Mouse (Mus musculus) cerebellum, adult 11 months (tissue): ENCODE results near the gene Cacna1a.

ENCODE experiments used
- DNase-seq: peaks from one replicate; pipeline ENCODE4 v3.0.0; 2022

Cacna1a gene

DNA sequence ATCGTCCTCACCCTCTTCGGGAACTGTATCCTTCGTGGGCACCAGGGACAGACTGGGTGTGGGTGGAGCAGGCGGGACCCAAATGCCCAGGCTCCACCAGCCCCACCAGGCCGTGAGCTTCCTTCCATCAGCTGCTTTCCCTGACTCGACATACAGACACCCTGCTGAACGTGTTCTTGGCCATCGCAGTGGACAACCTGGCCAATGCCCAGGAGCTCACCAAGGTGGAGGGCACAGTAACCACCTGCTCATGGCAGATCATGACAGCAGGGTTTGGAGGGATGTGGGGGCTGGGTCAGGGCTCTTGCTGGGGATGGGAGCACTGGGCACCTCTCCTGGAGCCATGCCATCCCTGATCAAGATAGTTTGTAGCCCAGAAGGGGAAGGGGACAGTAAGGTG is 164.9 kb downstream of the Cacna1a start:
- DNase-seq: peak; percentile 93

DNA sequence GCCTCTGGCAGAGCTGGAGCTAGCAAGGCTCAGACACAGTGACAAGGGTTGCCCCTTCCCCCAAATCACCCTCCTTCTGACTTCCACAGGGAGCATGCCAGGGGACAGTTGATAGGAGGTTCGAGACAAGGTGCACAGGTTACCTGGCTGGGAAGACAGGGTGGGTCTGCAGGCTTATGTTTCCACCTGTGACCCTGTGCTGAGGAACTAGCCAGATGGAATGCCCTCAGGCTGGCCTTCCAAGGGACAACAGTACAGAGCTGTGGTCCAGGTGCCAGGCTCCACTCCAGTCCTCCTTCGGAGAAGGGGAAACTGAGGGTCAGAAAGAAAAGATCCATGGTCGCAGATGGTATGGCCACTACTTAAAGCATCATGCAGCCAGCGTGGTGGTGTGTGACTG is 165.4 kb downstream of the Cacna1a start:
- DNase-seq: no peak

- peak; percentile 98 for DNase-seq
Observed at GRCm38 (mm10) chr8:84554301-84555027, 166.2 kb downstream of the Cacna1a start.

DNA sequence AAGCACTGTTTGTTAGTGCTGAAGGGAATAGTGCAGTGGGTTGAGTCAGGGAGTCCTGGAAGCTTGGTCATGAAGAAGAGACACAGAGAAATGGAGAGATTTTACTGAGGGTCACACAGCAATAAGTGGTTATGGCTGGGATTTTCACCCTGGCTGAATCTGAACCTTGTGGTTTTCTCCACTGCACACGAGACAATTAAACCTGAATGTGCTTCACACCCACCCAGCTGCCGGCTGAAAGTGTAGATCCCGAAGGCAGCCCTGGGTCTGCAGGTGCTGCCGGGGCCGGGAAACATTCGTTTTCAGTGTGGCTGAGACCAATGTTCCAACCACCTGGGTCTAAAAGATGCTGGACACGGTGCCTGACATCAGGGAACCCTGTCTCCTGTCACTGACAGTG is 167.0 kb downstream of the Cacna1a start:
- no peak for DNase-seq

- no peak for DNase-seq
Observed at GRCm38 (mm10) chr8:84557936-84558335, 169.7 kb downstream of the Cacna1a start.

DNA sequence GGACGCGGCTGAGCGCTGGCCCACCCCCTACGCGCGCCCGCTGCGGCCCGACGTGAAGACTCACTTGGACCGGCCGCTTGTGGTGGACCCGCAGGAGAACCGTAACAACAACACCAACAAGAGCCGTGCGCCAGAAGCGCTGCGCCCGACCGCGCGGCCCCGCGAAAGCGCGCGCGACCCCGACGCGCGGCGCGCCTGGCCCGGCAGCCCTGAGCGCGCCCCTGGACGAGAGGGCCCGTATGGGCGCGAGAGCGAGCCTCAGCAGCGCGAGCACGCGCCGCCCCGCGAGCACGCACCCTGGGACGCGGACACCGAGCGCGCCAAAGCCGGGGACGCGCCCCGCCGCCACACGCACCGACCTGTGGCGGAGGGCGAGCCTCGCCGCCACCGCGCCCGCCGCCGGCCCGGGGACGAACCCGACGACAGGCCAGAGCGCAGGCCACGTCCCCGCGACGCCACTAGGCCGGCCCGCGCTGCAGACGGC is 170.9 kb downstream of the Cacna1a start:
- DNase-seq: no peak

DNA sequence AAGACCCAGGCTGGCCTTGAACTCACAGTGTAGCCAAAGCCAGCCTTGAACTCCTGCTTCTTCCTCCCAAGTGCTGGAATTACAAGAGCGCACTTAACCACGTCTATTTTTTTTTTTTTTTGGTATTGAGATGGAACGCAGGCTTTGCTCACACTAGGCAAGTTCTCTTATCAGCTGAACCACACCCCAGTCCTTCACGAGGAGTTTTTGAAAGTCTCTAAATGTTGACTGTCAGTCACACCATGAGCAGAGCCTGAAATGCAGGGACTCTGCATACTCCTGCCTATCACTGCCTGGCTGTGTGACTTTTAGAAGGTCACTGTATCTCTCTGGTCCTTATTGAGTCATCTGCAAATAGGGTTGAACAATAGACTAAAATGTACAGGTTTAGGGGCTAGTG is 173.5 kb downstream of the Cacna1a start:
- no peak for DNase-seq

DNA sequence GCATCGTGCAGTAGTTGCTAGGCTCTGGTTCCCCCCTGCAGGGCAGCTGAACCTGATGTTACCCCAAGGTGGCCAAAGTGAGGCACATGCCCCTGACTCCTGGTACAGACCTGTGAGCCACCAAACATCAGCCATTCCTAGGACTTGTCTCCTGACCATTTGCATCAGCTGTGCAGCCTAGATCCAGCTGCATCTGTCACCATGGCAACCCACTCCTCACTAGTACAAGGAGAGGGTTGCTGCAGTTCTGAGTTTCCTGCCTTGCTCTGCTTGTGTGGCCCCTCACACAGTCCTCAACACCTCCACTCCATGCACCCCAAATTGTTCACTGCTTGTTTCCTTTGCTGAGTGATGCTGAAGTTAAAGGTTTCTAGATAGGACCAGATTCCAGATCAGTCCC is 175.8 kb downstream of the Cacna1a start:
- no peak for DNase-seq

GRCm38 (mm10) chr8:84565577-84566360 is 177.5 kb downstream of the Cacna1a start:
- peak; percentile 68 for DNase-seq

- no peak for DNase-seq
Observed at GRCm38 (mm10) chr8:84566816-84567413, 178.7 kb downstream of the Cacna1a start.

DNA sequence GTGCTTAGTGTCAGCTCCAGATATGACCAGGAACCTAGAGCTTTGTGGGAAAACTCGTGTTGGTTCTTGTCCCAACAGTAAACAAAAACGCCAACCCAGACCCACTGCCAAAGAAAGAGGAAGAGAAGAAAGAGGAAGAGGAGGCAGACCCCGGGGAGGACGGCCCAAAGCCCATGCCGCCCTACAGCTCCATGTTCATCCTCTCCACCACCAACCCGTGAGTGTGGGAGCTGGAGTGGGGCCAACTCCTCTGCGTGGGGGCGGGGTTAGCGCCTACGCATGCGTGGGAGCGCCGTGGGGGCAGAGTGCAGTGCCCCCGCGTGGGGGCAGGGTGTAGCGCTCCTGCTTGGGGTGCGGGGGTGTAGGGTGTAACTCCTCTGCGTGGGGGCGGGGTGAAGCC is 179.3 kb downstream of the Cacna1a start:
- DNase-seq: no peak

DNA sequence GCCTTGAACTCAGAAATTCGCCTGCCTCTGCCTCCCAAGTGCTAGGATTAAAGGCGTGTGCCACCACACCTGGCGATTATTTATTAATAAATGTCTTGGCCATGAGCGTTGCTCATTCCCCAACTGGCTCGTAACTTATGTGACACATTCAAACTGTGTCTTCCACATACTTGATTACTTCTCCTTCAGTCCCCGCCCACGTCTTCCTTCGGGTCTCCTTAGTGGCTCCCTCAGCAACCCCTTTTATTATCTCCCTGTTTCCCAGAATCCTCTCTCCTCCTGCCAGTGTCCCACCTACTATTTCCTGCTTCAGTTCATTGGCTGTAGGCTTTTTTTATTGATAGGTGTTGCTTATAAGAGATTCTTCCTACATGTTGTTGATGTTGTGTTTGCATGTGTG is 180.5 kb downstream of the Cacna1a start:
- no peak for DNase-seq

DNA sequence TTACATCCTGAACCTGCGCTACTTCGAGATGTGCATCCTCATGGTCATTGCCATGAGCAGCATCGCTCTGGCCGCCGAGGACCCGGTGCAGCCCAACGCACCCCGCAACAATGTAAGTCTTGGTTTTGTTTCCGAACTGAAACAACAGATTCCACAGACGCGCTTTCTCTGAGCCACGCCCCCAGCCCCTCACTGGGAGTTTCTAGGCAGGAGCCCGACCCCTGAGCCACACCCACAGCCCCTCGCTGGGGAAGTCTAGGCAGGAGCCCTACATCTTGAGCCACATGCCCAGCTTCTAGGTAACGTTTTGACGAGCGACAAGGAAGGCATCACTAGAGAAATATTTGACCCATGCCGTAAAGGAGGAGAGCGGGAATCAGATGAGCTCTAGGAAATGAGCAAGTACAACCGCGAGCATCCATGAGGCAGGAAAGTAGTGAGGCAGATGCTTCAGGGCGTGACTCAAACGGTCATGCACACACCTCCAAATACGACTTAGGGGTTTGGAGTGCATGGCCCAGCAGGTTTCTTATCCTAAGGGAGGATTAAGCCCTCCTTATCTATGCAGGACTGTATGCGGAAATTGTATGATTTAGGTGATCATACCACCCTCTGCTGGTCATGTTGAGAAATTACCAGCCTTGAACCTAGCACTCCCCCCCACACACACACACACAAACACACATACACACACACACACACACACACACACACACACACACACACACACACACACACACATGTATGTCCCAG is 181.9 kb downstream of the Cacna1a start:
- no peak for DNase-seq

DNA sequence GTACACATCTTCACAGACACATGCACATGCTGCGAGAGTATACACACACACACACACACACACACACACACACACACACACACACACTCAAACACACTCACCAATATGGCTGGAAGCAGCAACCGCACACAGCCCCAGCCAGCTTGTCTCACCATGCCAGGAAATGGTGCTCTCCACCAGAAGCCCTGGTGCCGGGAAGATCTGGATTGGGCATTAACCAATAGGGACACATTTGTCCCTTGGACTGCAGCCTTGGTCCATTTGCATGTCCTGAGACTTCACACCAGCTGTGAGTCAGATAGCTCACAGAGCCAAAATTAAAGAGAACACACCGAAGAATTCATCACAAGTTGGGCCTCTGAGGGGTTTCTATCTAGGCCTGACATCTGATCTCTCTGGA is 189.2 kb downstream of the Cacna1a start:
- DNase-seq: no peak

DNA sequence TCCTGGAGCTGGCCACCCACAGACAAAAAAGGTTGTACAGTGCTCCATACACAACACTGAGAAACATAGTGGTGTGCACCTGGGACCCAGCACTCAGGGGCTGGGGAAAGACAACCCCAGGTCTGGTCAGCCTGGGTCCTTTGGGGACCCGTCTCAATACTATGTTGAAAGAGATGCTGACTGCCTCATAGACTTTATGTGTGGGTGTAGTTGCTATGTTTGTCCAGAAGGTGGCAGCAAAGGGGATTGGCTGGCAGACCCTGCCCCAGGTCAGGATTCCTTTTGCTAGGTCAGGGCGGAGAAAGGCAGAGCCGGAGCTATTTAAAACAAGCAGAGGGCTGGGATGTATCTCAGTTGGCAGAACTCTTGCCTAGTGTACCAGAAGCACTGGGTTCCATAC is 191.4 kb downstream of the Cacna1a start:
- DNase-seq: no peak

- DNase-seq: no peak
Observed at GRCm38 (mm10) chr8:84585311-84585710, 197.1 kb downstream of the Cacna1a start.

DNA sequence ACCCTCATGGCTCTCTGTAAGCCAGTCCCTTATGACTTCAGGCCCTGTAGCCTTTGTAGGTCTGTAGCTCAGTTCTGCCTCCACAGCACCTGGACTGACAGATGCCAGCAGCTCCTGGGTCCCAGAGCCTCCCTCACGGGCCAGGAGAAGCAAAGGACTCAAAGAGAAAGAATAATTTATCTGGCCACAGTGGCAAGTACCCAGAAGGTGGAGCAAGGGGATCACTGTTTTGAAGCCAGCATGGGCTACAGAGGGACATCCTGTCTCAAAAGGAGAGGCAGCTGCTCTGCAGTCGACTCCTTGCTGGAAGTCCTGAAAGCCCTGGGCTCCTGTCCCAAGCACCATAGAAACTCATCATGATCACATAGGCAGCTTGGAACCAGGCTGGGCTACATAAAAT is 198.0 kb downstream of the Cacna1a start:
- DNase-seq: no peak

GRCm38 (mm10) chr8:84588498-84588897 is 200.3 kb downstream of the Cacna1a start:
- no peak for DNase-seq

- peak; percentile 75 for DNase-seq
Observed at GRCm38 (mm10) chr8:84592015-84592662, 203.9 kb downstream of the Cacna1a start.

GRCm38 (mm10) chr8:84593143-84593542 is 204.9 kb downstream of the Cacna1a start:
- no peak for DNase-seq

GRCm38 (mm10) chr8:84594099-84594780 is 206.0 kb downstream of the Cacna1a start:
- peak; percentile 75 for DNase-seq

- DNase-seq: no peak
Observed at GRCm38 (mm10) chr8:84595648-84596047, 207.4 kb downstream of the Cacna1a start.
